In genomic region chr1:78396320-78396913, GRCm38 (mm10) we compare ENCODE assay signal across 7 mouse cellular contexts.
DNase-seq lines count a peak whose midpoint lies in the region; ATAC-seq and TF ChIP-seq lines count a peak whose summit lies in the region.

No protein-coding gene starts in this region.

- no peak overlapping the region for H3ac ChIP-seq in C2C12 (ENCODE audit: control insufficient read depth, insufficient read length, low read depth)

- no peak overlapping the region for H3K27ac ChIP-seq in hindbrain, embryonic 11.5 days (ENCODE audit: low read depth, low read length)
- no peak overlapping the region for H3K27ac ChIP-seq in hindbrain, embryonic 16.5 days (ENCODE audit: low read depth, low read length)

- 48% methylated on average over 8 of the region's 8 CpGs for WGBS in hindbrain, embryonic 11.5 days
- 38% methylated on average over 8 of the region's 8 CpGs for WGBS in hindbrain, embryonic 16.5 days

- H3K4me1 ChIP-seq in hindbrain, embryonic 11.5 days (replicated peaks; ENCODE audit: control insufficient read depth, insufficient read depth, low read length) = no peaks in the 10 kb centered on the region
- no peaks in the 10 kb centered on the region; the same call in 1 of the 2 replicates for H3K4me1 ChIP-seq in hindbrain, embryonic 16.5 days (ENCODE audit: control insufficient read depth, insufficient read depth, low read depth, low read length)

- ATAC-seq in hindbrain, embryonic 11.5 days (ENCODE audit: low FRiP score) = no peak
- no peak for ATAC-seq in hindbrain, embryonic 16.5 days
- ATAC-seq in inflammation-experienced regulatory T-cells, adult 6 months = no peak

- no peak for TF ChIP-seq CTCF in C2C12 (IDR thresholded peaks at IDR 0.05; ENCODE audit: control insufficient read depth, insufficient read depth, insufficient read length)

- no peaks in the 10 kb centered on the region for H3K36me3 ChIP-seq in hindbrain, embryonic 11.5 days (ENCODE audit: control insufficient read depth, insufficient read depth, low read length)
- no peaks in the 10 kb centered on the region for H3K36me3 ChIP-seq in hindbrain, embryonic 16.5 days (ENCODE audit: control insufficient read depth, insufficient read depth, low read length)
- no peaks in the 10 kb centered on the region for H3K36me3 ChIP-seq in C2C12 (ENCODE audit: control insufficient read depth, insufficient read depth)

- H3K27me3 ChIP-seq in hindbrain, embryonic 11.5 days (ENCODE audit: control insufficient read depth, insufficient read depth, low read length) = no peaks in the 10 kb centered on the region
- no peaks in the 10 kb centered on the region; the same call in 1 of the 2 replicates for H3K27me3 ChIP-seq in hindbrain, embryonic 16.5 days (replicated peaks; ENCODE audit: control insufficient read depth, insufficient read depth, low read length)
- H3K27me3 ChIP-seq in C2C12 (ENCODE audit: control insufficient read depth, insufficient read depth, insufficient read length) = no peaks in the 10 kb centered on the region

- no peaks in the 10 kb centered on the region for H3K79me3 ChIP-seq in C2C12 (ENCODE audit: low read depth)

- no peaks in the 10 kb centered on the region for H3K79me2 ChIP-seq in C2C12 (ENCODE audit: control insufficient read depth, insufficient read depth)

- H3K4me2 ChIP-seq in hindbrain, embryonic 11.5 days (replicated peaks; ENCODE audit: low read depth, low read length) = no peak overlapping the region
- no peak overlapping the region for H3K4me2 ChIP-seq in hindbrain, embryonic 16.5 days (ENCODE audit: low read length)

- no peak overlapping the region for H3K4me3 ChIP-seq in hindbrain, embryonic 11.5 days (ENCODE audit: low read depth, low read length)
- no peak overlapping the region for H3K4me3 ChIP-seq in hindbrain, embryonic 16.5 days (ENCODE audit: low read length)
- H3K4me3 ChIP-seq in C2C12 (ENCODE audit: insufficient read depth, poor library complexity, severe bottlenecking) = no peak overlapping the region

- no peaks in the 10 kb centered on the region for H3K9me3 ChIP-seq in hindbrain, embryonic 11.5 days (ENCODE audit: control insufficient read depth, low read length)
- H3K9me3 ChIP-seq in hindbrain, embryonic 16.5 days (ENCODE audit: control insufficient read depth, low read length) = no peaks in the 10 kb centered on the region

- no peak overlapping the region for H3K9ac ChIP-seq in hindbrain, embryonic 11.5 days (ENCODE audit: low read depth, low read length)
- no peak overlapping the region for H3K9ac ChIP-seq in hindbrain, embryonic 16.5 days (ENCODE audit: low read depth, low read length)

- DNase-seq in hindbrain, embryonic 11.5 days (ENCODE audit: low spot score) = peak; percentile 16
- DNase-seq in NIH3T3 (ENCODE audit: low read depth) = peak; percentile 87
- DNase-seq in cerebellum, adult 9-11 months = peak; percentile 78
- DNase-seq in urinary bladder, adult 18-20 months (ENCODE audit: low spot score in 2 of 2) = no peak

TF ChIP-seq in C2C12, 6 proteins besides CTCF, POLR2A, EP300 and RAD21:
- TF ChIP-seq MYOD1 (IDR thresholded peaks at IDR 0.05; ENCODE audit: control insufficient read depth, insufficient read length, low read depth) (no peak), MAX (IDR thresholded peaks at IDR 0.05) (peak; percentile 76), FOSL1 (IDR thresholded peaks at IDR 0.05; ENCODE audit: insufficient read depth, low read length, poor library complexity, severe bottlenecking) (peak; percentile 68)

Comparison
In these comparisons a context has a peak if more than half of its experiments do, and no peak if none do; other contexts are left out.
1. DNase-seq: peak in hindbrain, embryonic 11.5 days (single experiment), NIH3T3 (single experiment) and cerebellum, adult 9-11 months (single experiment); none in urinary bladder, adult 18-20 months (0 of 2).